Mouse (Mus musculus) frontal cortex, adult (tissue): ENCODE data around the gene Sema6d.

ENCODE experiments used
- ATAC-seq: cut with Nextera tagmentation; 2 replicates; pipeline ENCODE4 v1.9.2; 2017; ENCODE audit warnings: mild to moderate bottlenecking, moderate library complexity, mixed read lengths; ENCODE audit not compliant: low TSS enrichment

Gene Sema6d

GRCm38 (mm10) chr2:124089813-124090230 is at the start of gene Sema6d:
Gene Sema6d, plus strand, starts transcription at chr2:124089969.
- ATAC-seq, result peak; percentile 62

- ATAC-seq, result no peak
These were observed 29.9 kb upstream of the Sema6d start for GRCm38 (mm10) chr2:124059910-124060309.

- ATAC-seq, result peak; percentile 67
These were observed 21.4 kb upstream of the Sema6d start for GRCm38 (mm10) chr2:124068380-124068779.

- no peak for ATAC-seq
These were observed 19.1 kb upstream of the Sema6d start for GRCm38 (mm10) chr2:124070664-124071063.

- ATAC-seq, result no peak
These were observed 18.4 kb upstream of the Sema6d start for GRCm38 (mm10) chr2:124071380-124071779.

GRCm38 (mm10) chr2:124090231-124091141 is 717 bp downstream of the Sema6d start:
- peak; percentile 77 for ATAC-seq

- no peak for ATAC-seq
These were observed 9.9 kb downstream of the Sema6d start for GRCm38 (mm10) chr2:124099697-124100096.

- peak; percentile 97 for ATAC-seq
These were observed 10.9 kb downstream of the Sema6d start for GRCm38 (mm10) chr2:124100486-124101200.

GRCm38 (mm10) chr2:124101201-124101517 is 11.4 kb downstream of the Sema6d start:
- ATAC-seq, result no peak

- peak; percentile 39; the same call in 1 of the 2 replicates for ATAC-seq
These were observed 11.8 kb downstream of the Sema6d start for GRCm38 (mm10) chr2:124101580-124101979.

GRCm38 (mm10) chr2:124103277-124103676 is 13.5 kb downstream of the Sema6d start:
- no peak for ATAC-seq

- ATAC-seq, result no peak
These were observed 28.9 kb downstream of the Sema6d start for GRCm38 (mm10) chr2:124118469-124119243.

- ATAC-seq, result no peak
These were observed 30.6 kb downstream of the Sema6d start for GRCm38 (mm10) chr2:124120355-124120754.

- ATAC-seq, result no peak
These were observed 31.8 kb downstream of the Sema6d start for GRCm38 (mm10) chr2:124121539-124121938.

GRCm38 (mm10) chr2:124125504-124125903 is 35.7 kb downstream of the Sema6d start:
- no peak for ATAC-seq

GRCm38 (mm10) chr2:124126853-124127252 is 37.1 kb downstream of the Sema6d start:
- peak; percentile 97 for ATAC-seq

- no peak for ATAC-seq
These were observed 41.1 kb downstream of the Sema6d start for GRCm38 (mm10) chr2:124130876-124131275.

GRCm38 (mm10) chr2:124141510-124142044 is 51.8 kb downstream of the Sema6d start:
- no peak for ATAC-seq

- no peak for ATAC-seq
These were observed 55.8 kb downstream of the Sema6d start for GRCm38 (mm10) chr2:124145528-124145927.

- ATAC-seq, result no peak
These were observed 68.4 kb downstream of the Sema6d start for GRCm38 (mm10) chr2:124158158-124158557.

GRCm38 (mm10) chr2:124162001-124162599 is 72.3 kb downstream of the Sema6d start:
- ATAC-seq, result no peak
